Mouse (Mus musculus) layer of hippocampus, adult 2 months (tissue): Measurements from ENCODE around the gene Pbsn. TPM values are rescaled to one million over a fixed set of nuclear protein-coding genes. Genes with fewer than 3 reads are reported as not detected.

Experiments
- DNase-seq, 2 experiments: peaks; one replicate each; pipeline ENCODE4 v3.0.0; 2022; ENCODE audit warnings: low spot score in 2 of 2
- H3K27ac ChIP-seq: fragments of 200-600 bp; 2 replicates; pipeline ENCODE4 v1.8.1; 2022
- H3K4me3 ChIP-seq: fragments of 200-600 bp; 2 replicates; pipeline ENCODE4 v1.8.1; 2022; ENCODE audit warnings: mild to moderate bottlenecking
- CTCF ChIP-seq: fragments of 200-600 bp; conservative IDR thresholded peaks from 2 replicates; pipeline ENCODE4 v1.8.1; 2022; ENCODE audit warnings: antibody characterized with exemption, mild to moderate bottlenecking, moderate library complexity
- total RNA-seq, 2 experiments: library from RNA; stranded (reverse); gene quantifications; 2 replicates each; pipeline ENCODE4 v1.2.3; 2021

Pbsn gene
- total RNA-seq, 2 experiments from 2014 or later: not detected

- no peak for TF ChIP-seq CTCF
- no peak for DNase-seq
- H3K27ac ChIP-seq: peak overlapping the region; percentile 92
- H3K4me3 ChIP-seq: peak overlapping the region; percentile 79
Observed at GRCm38 (mm10) chrX:77794962-77795857, 58.2 kb downstream of the Pbsn start.

GRCm38 (mm10) chrX:77788675-77789074, 64.7 kb downstream of the Pbsn start:
- no peak overlapping the region for H3K4me3 ChIP-seq
- TF ChIP-seq CTCF: no peak
- peak overlapping the region; percentile 28; the same call in 1 of the 2 replicates for H3K27ac ChIP-seq
- DNase-seq: no peak

Other genes with a start within 250 kb of the Pbsn start
- 10 to 100 TPM; 12.0 to 13.3 TPM for gene Prkx, start 57.3 kb downstream of the Pbsn start, total RNA-seq
- gene Gm14744, start 11.1 kb upstream of the Pbsn start, total RNA-seq: not detected
- gene 5430402E10Rik, start 71.4 kb upstream of the Pbsn start, total RNA-seq: not detected
- gene Obp1a, start 237.8 kb upstream of the Pbsn start, total RNA-seq: not detected